Mouse (Mus musculus) frontal cortex, postnatal 25 days (tissue): ENCODE measurements at regions not wholly inside any gene's neighbourhood (a gene's known extent, or its start where the extent isn't known, plus 50 kb on each side); places are given as distances from the start of the nearest gene placed in this dataset.

ENCODE experiments used
- DNase-seq, 2 experiments: peaks; one replicate each; pipeline ENCODE4 v3.0.0; 2022; ENCODE audit warnings: low spot score in 2 of 2

- no peak for DNase-seq
These were observed 53.5 kb upstream of the Trabd2b start for GRCm38 (mm10) chr4:114353058-114353457.
